Mouse (Mus musculus) frontal cortex, postnatal 25 days (tissue): ENCODE results near the gene Pld1.
A peak's percentile ranks its signal among the peaks of the same experiment; 100 is the strongest.

Source experiments
- DNase-seq, 2 experiments: peaks; one replicate each; pipeline ENCODE4 v3.0.0; 2022; ENCODE audit warnings: low spot score in 2 of 2

Pld1 gene

GRCm38 (mm10) chr3:28158006-28158405, 219.5 kb downstream of the Pld1 start:
- DNase-seq: no peak

GRCm38 (mm10) chr3:28158916-28159315, 220.4 kb downstream of the Pld1 start:
- DNase-seq: no peak

- no peak for DNase-seq
Observed at GRCm38 (mm10) chr3:28162346-28162745, 223.9 kb downstream of the Pld1 start.

- DNase-seq: no peak
Observed at GRCm38 (mm10) chr3:28164678-28165077, 226.2 kb downstream of the Pld1 start.

- peak in 1 of 2 experiments; percentile 66 for DNase-seq
Observed at GRCm38 (mm10) chr3:28165598-28165997, 227.1 kb downstream of the Pld1 start.

GRCm38 (mm10) chr3:28167796-28168505, 229.5 kb downstream of the Pld1 start:
- DNase-seq: no peak

- DNase-seq: no peak
Observed at GRCm38 (mm10) chr3:28170911-28171618, 232.6 kb downstream of the Pld1 start.

- DNase-seq: peak; percentile 63 to 79
Observed at GRCm38 (mm10) chr3:28175997-28176967, 237.8 kb downstream of the Pld1 start.

- no peak for DNase-seq
Observed at GRCm38 (mm10) chr3:28178333-28178732, 239.8 kb downstream of the Pld1 start.
